Mouse (Mus musculus) olfactory bulb, adult 2 months (tissue): ENCODE results near the gene Rabac1.

Source experiments
- CTCF ChIP-seq: fragments of 200-500 bp; IDR thresholded peaks from 2 replicates; pipeline ENCODE4 v1.5.1; 2012; ENCODE audit warnings: low read depth, mild to moderate bottlenecking, low read length, moderate library complexity; ENCODE audit not compliant: insufficient read depth
- POLR2A ChIP-seq: fragments of 200-500 bp; IDR thresholded peaks from 2 replicates; pipeline ENCODE4 v1.6.1; 2012; ENCODE audit warnings: mild to moderate bottlenecking, low read depth, low read length, moderate library complexity; ENCODE audit not compliant: insufficient read depth

DNA sequence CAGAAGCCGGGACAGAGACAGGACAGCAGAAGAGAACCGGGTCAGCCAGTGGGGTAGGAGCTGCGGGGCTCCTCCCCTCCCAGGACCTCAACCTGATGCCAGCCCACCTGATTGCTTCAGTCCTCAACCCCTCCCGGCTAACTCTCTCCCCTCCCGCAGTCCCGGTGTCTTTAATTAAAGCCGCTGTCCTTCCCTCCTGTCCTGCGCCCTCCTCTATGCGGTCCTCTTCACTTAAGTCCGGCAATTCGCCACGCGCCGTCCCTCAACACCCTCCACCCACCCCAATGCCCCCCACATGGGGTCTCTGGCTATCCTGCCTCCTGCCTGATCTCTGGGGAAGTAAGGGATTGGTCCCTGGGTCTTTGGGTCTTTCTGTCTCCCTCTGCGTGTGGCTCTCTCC is 40.9 kb downstream of the Rabac1 start:
- no peak for TF ChIP-seq POLR2A
- TF ChIP-seq CTCF, result no peak
